Mouse (Mus musculus): ENCODE results near the gene Mfsd4a. TPM values are rescaled to one million over a fixed set of nuclear protein-coding genes. Genes with fewer than 3 reads are reported as not detected.

Mfsd4a gene
- polyA plus RNA-seq (2012; fragmentation: generic; extraction: Trizol): 1 to 10 TPM in 1 of 2 experiments, under 1 TPM in 1; 0.18 to 6.7 TPM

DNA sequence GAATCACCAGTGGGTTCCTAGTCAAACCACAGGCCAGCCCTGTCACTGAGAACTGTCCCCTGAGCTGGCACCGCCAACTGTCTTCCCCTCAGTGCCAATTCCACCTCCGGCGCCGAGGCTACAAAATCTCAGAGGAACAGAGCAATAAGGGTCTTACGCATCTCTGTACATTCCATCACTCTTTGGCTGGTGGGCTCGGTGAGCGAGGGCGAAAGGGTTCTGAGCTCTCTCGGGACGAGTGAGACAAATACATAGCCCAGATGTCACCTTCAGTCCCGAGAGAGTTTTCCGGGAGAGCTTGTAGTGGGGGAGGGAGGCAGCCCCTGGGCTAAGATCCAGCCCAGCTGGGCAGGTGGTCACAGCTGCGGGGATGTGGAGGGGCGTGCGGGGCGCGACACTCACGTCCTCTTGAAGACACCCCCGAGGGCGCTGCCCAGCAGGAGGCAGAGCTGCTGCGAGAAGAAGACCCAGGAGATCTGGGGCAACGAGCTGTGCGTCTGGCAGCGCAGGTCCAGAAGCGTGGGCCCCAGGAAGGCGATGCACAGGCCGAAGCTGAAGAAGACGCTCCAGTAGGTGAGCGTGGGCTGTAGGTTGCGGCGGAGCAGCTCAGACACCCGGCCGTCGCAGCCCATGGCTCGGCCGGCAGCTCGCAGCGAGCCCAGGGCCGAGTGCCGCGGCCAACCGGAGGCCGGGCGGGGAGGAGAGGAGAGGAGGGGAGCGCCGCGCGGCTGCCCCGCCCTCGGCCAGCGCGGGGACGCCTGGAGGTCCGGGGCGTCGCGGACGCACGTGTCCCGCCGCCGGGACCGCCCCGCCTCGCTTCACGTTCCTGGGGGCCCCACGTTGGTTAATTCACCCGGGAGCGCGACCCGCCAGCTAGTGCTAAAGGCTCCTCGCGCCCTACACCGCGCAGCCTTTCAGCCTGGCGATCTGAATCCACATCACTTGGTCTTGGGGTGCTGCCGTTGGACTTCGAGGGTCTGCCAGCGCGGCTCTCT lies at the start of gene Mfsd4a:
Gene Mfsd4a (minus strand): TSS at position 802 of the 995 bp plus-strand sequence.

GRCm38 (mm10) chr1:132007282-132007815 lies 60.5 kb downstream of the Mfsd4a start, which contains the start of gene Elk4:
Gene Elk4 (plus strand): TSS chr1:132007607.

Other genes with a start within 250 kb of the Mfsd4a start
- gene Slc41a1, start 240.6 kb downstream of the Mfsd4a start, polyA plus RNA-seq (2012; fragmentation: generic; extraction: Trizol): 10 to 100 TPM in 1 of 2 experiments, 1 to 10 TPM in 1; 2.0 to 10.4 TPM
- 1 to 10 TPM; 2.5 to 6.3 TPM for gene Rab29, start 200.8 kb downstream of the Mfsd4a start, polyA plus RNA-seq (2012; fragmentation: generic; extraction: Trizol)
- 10 to 100 TPM; 14.0 to 26.5 TPM for gene Nucks1, start 157.5 kb downstream of the Mfsd4a start, polyA plus RNA-seq (2012; fragmentation: generic; extraction: Trizol)
- 1 to 10 TPM in 1 of 2 experiments, under 1 TPM in 1; 0.82 to 2.2 TPM for gene Slc45a3, start 105.1 kb downstream of the Mfsd4a start, polyA plus RNA-seq (2012; fragmentation: generic; extraction: Trizol)
- 10 to 100 TPM in 1 of 2 experiments, 1 to 10 TPM in 1; 1.8 to 18.2 TPM for gene Elk4, start 60.5 kb downstream of the Mfsd4a start, polyA plus RNA-seq (2012; fragmentation: generic; extraction: Trizol)
- 10 to 100 TPM in 1 of 2 experiments, 1 to 10 TPM in 1; 4.0 to 10.3 TPM for gene Cdk18, start 71.6 kb upstream of the Mfsd4a start, polyA plus RNA-seq (2012; fragmentation: generic; extraction: Trizol)
- gene Lemd1, start 123.4 kb upstream of the Mfsd4a start, polyA plus RNA-seq (2012; fragmentation: generic; extraction: Trizol): under 1 TPM; 0.02 to 0.17 TPM
- under 1 TPM; under 0.01 to 0.09 TPM for gene AC124108.1, start 123.4 kb upstream of the Mfsd4a start, polyA plus RNA-seq (2012; fragmentation: generic; extraction: Trizol)
- not detected for gene Gm10188, start 161.7 kb upstream of the Mfsd4a start, polyA plus RNA-seq (2012; fragmentation: generic; extraction: Trizol)
- gene Klhdc8a, start 230.6 kb upstream of the Mfsd4a start, polyA plus RNA-seq (2012; fragmentation: generic; extraction: Trizol): 10 to 100 TPM; 21.2 to 41.8 TPM
- 1 to 10 TPM; 3.2 to 5.8 TPM for gene Nuak2, start 248.1 kb upstream of the Mfsd4a start, polyA plus RNA-seq (2012; fragmentation: generic; extraction: Trizol)

Data from C3H10T1/2 (cell line).